Mouse (Mus musculus): ENCODE results near the gene Mettl26.

Gene Mettl26

GRCm38 (mm10) chr17:25885636-25886035 is 10.8 kb downstream of the Mettl26 start:
- DNase-seq (ENCODE audit: low spot score in 2 of 2) = no peak

- DNase-seq (ENCODE audit: low spot score in 2 of 2) = no peak
These were observed 11.9 kb downstream of the Mettl26 start for GRCm38 (mm10) chr17:25886806-25887205.

GRCm38 (mm10) chr17:25887467-25887866 is 12.6 kb downstream of the Mettl26 start:
- no peak for DNase-seq (ENCODE audit: low spot score in 2 of 2)

GRCm38 (mm10) chr17:25888837-25889236 is 14.0 kb downstream of the Mettl26 start:
- no peak for DNase-seq (ENCODE audit: low spot score in 2 of 2)

- peak in 1 of 2 experiments; percentile 54 for DNase-seq (ENCODE audit: low spot score in 2 of 2)
These were observed 19.2 kb downstream of the Mettl26 start for GRCm38 (mm10) chr17:25893975-25894617.

- DNase-seq (ENCODE audit: low spot score in 2 of 2) = no peak
These were observed 20.5 kb downstream of the Mettl26 start for GRCm38 (mm10) chr17:25895415-25895814.

- no peak for DNase-seq (ENCODE audit: low spot score in 2 of 2)
These were observed 21.0 kb downstream of the Mettl26 start for GRCm38 (mm10) chr17:25895891-25896290.

- DNase-seq (ENCODE audit: low spot score in 2 of 2) = no peak
These were observed 25.3 kb downstream of the Mettl26 start for GRCm38 (mm10) chr17:25900193-25900592.

GRCm38 (mm10) chr17:25903061-25903460 is 28.2 kb downstream of the Mettl26 start:
- DNase-seq (ENCODE audit: low spot score in 2 of 2) = no peak

- DNase-seq (ENCODE audit: low spot score in 2 of 2) = no peak
These were observed 32.8 kb downstream of the Mettl26 start for GRCm38 (mm10) chr17:25907640-25908039.

- no peak for DNase-seq (ENCODE audit: low spot score in 2 of 2)
These were observed 36.9 kb downstream of the Mettl26 start for GRCm38 (mm10) chr17:25911816-25912215.

- no peak for DNase-seq (ENCODE audit: low spot score in 2 of 2)
These were observed 38.5 kb downstream of the Mettl26 start for GRCm38 (mm10) chr17:25913186-25913876.

- no peak for DNase-seq (ENCODE audit: low spot score in 2 of 2)
These were observed 39.0 kb downstream of the Mettl26 start for GRCm38 (mm10) chr17:25913877-25914275.

- no peak for DNase-seq (ENCODE audit: low spot score in 2 of 2)
These were observed 39.4 kb downstream of the Mettl26 start for GRCm38 (mm10) chr17:25914295-25914694.

- no peak for DNase-seq (ENCODE audit: low spot score in 2 of 2)
These were observed 42.2 kb downstream of the Mettl26 start for GRCm38 (mm10) chr17:25916931-25917647.

- no peak for DNase-seq (ENCODE audit: low spot score in 2 of 2)
These were observed 43.3 kb downstream of the Mettl26 start for GRCm38 (mm10) chr17:25918037-25918750.

- peak in 1 of 2 experiments; percentile 37 for DNase-seq (ENCODE audit: low spot score in 2 of 2)
These were observed 44.4 kb downstream of the Mettl26 start, which contains the start of gene Rab40c for GRCm38 (mm10) chr17:25919144-25919785. Gene Rab40c, minus strand, starts transcription at chr17:25919727.

GRCm38 (mm10) chr17:25919786-25920642 is 45.1 kb downstream of the Mettl26 start:
- peak; percentile 100 for DNase-seq (ENCODE audit: low spot score in 2 of 2)

- no peak for DNase-seq (ENCODE audit: low spot score in 2 of 2)
These were observed 47.2 kb downstream of the Mettl26 start for GRCm38 (mm10) chr17:25922120-25922519.

GRCm38 (mm10) chr17:25925348-25925747 is 50.5 kb downstream of the Mettl26 start:
- no peak for DNase-seq (ENCODE audit: low spot score in 2 of 2)
